Mouse (Mus musculus): ENCODE results near the gene Tceanc2.

DNA sequence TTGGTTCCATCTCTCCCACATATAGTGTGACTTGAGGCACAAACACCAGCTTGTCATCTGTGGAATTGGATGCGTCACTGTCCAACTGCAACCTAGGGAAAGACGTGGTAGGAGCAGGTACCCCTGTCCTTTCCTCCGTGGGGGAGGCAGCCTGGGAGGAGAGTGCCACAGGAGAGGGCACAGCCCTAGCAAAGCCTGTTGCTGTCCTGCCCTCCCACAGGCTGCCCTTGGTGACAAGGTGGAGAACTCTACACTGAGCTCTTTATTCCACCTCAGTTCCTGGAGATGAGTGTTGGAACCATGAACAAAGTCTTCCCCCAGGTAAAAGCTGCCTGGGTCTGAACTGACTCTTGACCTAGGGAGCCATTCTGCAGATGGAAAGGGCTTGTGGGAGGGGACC lies 30.0 kb upstream of the Tceanc2 start, which contains the start of gene Ldlrad1:
- TF ChIP-seq GATA1 (IDR thresholded peaks at IDR 0.05; ENCODE audit: borderline replicate concordance, low read length) (no peak), CTCF (IDR thresholded peaks at IDR 0.05; ENCODE audit: low read depth, low read length) (no peak), TAL1 (conservative IDR thresholded peaks at IDR 0.05; ENCODE audit: low read depth, low read length) (no peak)

All from G1E (cell line).